Mouse (Mus musculus) liver, embryonic 16.5 days (tissue): ENCODE results near the gene 4930426L09Rik. TPM values are rescaled to one million over a fixed set of nuclear protein-coding genes. Genes with fewer than 3 reads are reported as not detected.
A peak's percentile ranks its signal among the peaks of the same experiment; 100 is the strongest.

ENCODE experiments used
- ATAC-seq: fragments of 200-750 bp; cut with Nextera tagmentation; 2 replicates; pipeline ENCODE4 v1.8.0; 2017; ENCODE audit warnings: low read depth, mild to moderate bottlenecking, moderate number of reproducible peaks, moderate library complexity
- H3K27ac ChIP-seq: fragments of 300-500 bp; sonication (generic); 2 replicates; pipeline ENCODE4 v1.5.1; 2014; ENCODE audit warnings: mild to moderate bottlenecking, low read length
- H3K27me3 ChIP-seq: fragments of 300-500 bp; sonication (generic); 2 replicates; pipeline ENCODE4 v1.6.1; 2014; ENCODE audit warnings: low read depth, low read length, mixed read lengths; ENCODE audit not compliant: control insufficient read depth, insufficient read depth
- H3K36me3 ChIP-seq: fragments of 300-500 bp; sonication (generic); 2 replicates; pipeline ENCODE4 v1.6.1; 2014; ENCODE audit warnings: mild to moderate bottlenecking; ENCODE audit not compliant: control insufficient read depth, insufficient read depth
- H3K4me1 ChIP-seq: fragments of 300-500 bp; sonication (generic); 2 replicates; pipeline ENCODE4 v1.6.1; 2014; ENCODE audit warnings: low read depth, low read length, mixed read lengths; ENCODE audit not compliant: control insufficient read depth
- H3K4me2 ChIP-seq: fragments of 300-500 bp; sonication (generic); 2 replicates; pipeline ENCODE4 v1.6.1; 2014; ENCODE audit warnings: low read depth, low read length, mixed read lengths
- H3K4me3 ChIP-seq: fragments of 300-500 bp; sonication (generic); 2 replicates; pipeline ENCODE4 v1.5.1; 2014; ENCODE audit warnings: low read depth, mild to moderate bottlenecking, low read length
- H3K9ac ChIP-seq: fragments of 300-500 bp; sonication (generic); 2 replicates; pipeline ENCODE4 v1.6.1; 2014; ENCODE audit warnings: low read depth, low read length
- H3K9me3 ChIP-seq: fragments of 300-500 bp; sonication (generic); replicated peaks from 2 replicates; pipeline ENCODE4 v1.6.1; 2016; ENCODE audit warnings: low read length; ENCODE audit not compliant: control insufficient read depth
- WGBS: fragments of 180-500 bp; shearing (Covaris S2); extraction: QIAGEN DNeasy Blood & Tissue Kit; methylation state at CpG from one replicate; pipeline ENCODE4 v1.1.7; 2014; ENCODE audit not compliant: insufficient replicate concordance; 5-methylcytosine and 5-hydroxymethylcytosine counted together
- polyA plus RNA-seq: library from polyadenylated mRNA; unstranded; fragments of >200 nt; fragmentation: Nextera tagmentation; extraction: Ambion mirVana; gene quantifications from 2 replicates; pipeline ENCODE4 v1.2.1, GENCODE M21; 2015

4930426L09Rik gene
- polyA plus RNA-seq, 1 experiment from 2014 or later: 0.15 TPM

DNA sequence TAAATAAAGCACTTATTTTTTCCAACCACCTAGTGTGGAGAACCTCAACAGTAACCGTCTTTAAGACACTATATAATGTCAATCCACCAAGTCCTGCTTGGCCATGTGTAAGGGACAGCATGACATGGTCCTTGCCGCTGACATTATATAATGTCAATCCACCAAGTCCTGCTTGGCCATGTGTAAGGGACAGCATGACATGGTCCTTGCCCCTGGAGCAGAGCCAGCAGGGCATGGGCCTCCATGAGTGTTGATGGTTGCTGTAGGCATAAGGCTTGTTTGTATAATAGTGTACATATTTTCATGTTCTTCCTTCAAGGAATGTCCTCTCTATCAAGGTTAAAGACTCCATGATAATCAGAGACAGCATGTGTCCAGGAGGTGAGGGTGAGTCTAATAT is 32.2 kb upstream of the 4930426L09Rik start:
- H3K4me2 ChIP-seq: no peak overlapping the region
- no peak for ATAC-seq
- no peaks in the 10 kb centered on the region for H3K36me3 ChIP-seq
- H3K9ac ChIP-seq: no peak overlapping the region
- H3K27me3 ChIP-seq: no peaks in the 10 kb centered on the region
- H3K27ac ChIP-seq: no peak overlapping the region
- WGBS: 88% methylated on average over 2 of the region's 2 CpGs
- H3K9me3 ChIP-seq: no peaks in the 10 kb centered on the region
- no peak overlapping the region for H3K4me3 ChIP-seq
- peaks cover 50% of the 10 kb centered on the region for H3K4me1 ChIP-seq

DNA sequence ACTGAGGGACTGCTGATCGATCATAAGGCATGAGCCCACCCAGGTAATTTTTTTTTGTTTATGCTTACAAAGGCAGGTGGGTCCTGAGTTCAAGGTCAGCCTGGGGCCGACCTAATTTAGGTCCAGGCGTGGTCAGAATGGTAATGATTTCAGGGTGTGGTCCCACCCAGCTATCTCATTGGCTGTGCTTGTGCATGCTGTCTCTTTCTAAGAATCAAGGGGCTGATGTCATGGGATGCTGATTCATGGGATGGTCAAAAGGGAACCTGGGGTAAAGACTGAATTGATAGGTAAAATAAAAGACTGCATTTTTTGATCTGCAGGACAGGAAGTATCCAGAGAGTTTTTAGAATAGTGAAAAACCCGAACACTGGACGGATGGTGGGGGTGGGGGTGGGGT is 31.6 kb upstream of the 4930426L09Rik start:
- Histone ChIP-seq H3K27ac (no peak overlapping the region), H3K27me3 (no peaks in the 10 kb centered on the region), H3K4me3 (no peak overlapping the region), H3K9ac (no peak overlapping the region), H3K4me1 (peaks cover 53% of the 10 kb centered on the region), H3K4me2 (no peak overlapping the region), H3K9me3 (no peaks in the 10 kb centered on the region), H3K36me3 (no peaks in the 10 kb centered on the region)
- no peak for ATAC-seq
- WGBS: 65% methylated on average over 5 of the region's 5 CpGs

DNA sequence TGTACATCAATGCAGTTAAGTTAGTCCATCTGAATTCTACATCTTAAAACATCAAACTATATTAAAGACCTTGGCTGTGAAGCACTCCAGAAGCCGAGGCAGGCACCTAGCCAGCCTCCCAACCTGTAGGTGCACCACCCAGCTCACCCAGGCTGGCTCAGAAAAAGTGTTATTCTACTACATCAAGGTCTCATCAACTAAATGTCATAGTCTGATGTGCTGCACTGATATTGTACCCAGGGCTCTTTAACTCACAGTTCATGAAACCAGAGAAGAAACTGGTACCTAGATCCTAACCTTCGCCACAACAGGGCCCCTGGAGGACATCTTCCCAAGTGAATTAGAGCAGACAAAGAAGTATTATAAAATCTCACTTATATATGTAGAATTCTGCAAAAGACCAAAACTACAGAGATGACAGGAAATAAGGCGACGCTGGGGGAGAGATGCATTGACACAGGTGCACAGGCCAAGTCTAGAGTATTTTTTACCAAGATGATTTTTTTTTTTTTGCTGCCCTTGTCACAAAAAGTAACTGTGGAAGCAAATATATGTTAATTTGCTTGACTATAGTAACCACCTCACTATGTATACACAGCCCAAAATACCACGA is 30.6 kb upstream of the 4930426L09Rik start:
- Histone ChIP-seq H3K27ac (no peak overlapping the region), H3K9ac (no peak overlapping the region), H3K4me3 (no peak overlapping the region), H3K4me1 (peaks cover 48% of the 10 kb centered on the region), H3K27me3 (no peaks in the 10 kb centered on the region), H3K36me3 (no peaks in the 10 kb centered on the region), H3K9me3 (no peaks in the 10 kb centered on the region), H3K4me2 (no peak overlapping the region)
- ATAC-seq: no peak
- 79% methylated on average over 5 of the region's 5 CpGs for WGBS

DNA sequence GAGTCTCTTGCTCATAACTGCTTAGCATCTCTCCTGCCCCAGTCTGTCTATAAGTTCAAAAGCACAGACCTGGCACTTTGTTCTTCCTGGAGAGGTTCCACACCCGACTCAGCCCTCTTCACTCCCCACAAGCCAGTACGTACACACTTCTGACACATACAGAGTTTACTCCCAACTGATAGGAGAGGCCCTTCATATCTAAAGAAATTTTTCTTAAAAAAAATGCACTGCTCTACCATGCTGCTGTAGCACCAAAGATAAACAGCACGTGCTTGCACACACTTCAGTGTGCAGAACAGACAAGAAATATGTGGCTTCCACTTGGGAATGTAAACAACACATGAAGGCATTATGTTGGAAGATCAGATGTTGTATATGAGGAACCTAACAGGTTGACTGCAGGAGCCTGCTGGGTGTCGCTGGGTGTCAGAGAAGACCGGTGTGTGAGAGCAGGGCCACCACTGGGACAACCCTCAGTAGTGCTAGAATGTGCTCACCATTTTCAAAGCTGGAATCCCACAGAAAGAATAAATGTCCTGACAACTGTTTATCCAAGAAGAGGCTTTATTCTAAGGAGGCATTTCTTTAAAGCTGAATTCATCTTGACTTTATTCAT is 29.0 kb upstream of the 4930426L09Rik start:
- no peaks in the 10 kb centered on the region for H3K36me3 ChIP-seq
- peak overlapping the region; percentile 44 for H3K4me2 ChIP-seq
- 0 out of 2 replicates have a peak overlapping the region, but pooled peaks have one; percentile 36 for H3K9ac ChIP-seq
- no peaks in the 10 kb centered on the region for H3K27me3 ChIP-seq
- peak overlapping the region; percentile 89 for H3K27ac ChIP-seq
- H3K4me3 ChIP-seq: 0 out of 2 replicates have a peak overlapping the region, but pooled peaks have one; percentile 12
- H3K9me3 ChIP-seq: no peaks in the 10 kb centered on the region
- 17% methylated on average over 5 of the region's 5 CpGs for WGBS
- peak; percentile 95 for ATAC-seq
- H3K4me1 ChIP-seq: peaks cover 45% of the 10 kb centered on the region

DNA sequence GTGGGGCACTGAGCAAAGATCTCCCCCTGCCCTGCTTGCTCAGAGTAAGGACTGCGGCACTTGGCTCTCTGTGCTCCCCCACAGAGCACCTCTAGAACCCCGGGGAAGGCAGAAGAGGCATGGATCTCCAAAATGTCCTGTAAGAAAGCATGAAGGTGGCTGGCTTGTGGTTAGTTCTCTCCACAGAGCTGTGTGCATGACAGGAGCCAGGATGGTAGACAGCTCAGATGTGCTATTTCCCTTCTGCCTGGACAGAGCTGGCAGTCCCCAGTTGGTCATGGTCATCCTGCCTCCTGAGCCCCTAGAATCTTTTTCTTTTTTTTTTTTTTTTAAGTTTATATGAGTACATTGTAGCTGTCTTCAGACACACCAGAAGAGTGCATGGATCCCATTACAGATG is 27.7 kb upstream of the 4930426L09Rik start:
- WGBS: 56% methylated on average over 2 of the region's 2 CpGs
- Histone ChIP-seq H3K36me3 (no peaks in the 10 kb centered on the region), H3K4me2 (no peak overlapping the region), H3K27me3 (no peaks in the 10 kb centered on the region), H3K4me3 (no peak overlapping the region), H3K4me1 (peaks cover 49% of the 10 kb centered on the region), H3K27ac (peak overlapping the region; percentile 74), H3K9ac (no peak overlapping the region; the same call in 1 of the 2 replicates), H3K9me3 (no peaks in the 10 kb centered on the region)
- no peak for ATAC-seq

DNA sequence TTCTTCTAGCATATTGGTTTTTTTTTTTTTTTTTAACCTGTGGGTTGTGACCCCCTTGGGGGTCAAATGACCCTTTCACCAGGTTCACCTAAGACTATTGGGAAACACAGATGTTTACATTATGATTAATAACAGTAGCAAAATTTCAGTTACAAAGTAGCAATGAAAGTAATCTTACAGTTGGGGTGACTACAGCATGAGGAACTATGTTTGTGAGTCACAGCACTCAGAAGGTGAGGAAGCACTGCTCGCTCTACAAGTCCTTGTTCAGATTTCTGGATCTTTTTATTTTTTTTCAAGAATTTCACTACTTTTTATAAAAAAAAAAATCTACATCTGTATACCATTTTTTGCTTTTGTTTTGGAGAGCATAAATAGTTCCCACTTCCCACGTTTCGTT is 26.6 kb upstream of the 4930426L09Rik start:
- Histone ChIP-seq H3K4me3 (no peak overlapping the region), H3K4me1 (peaks cover 46% of the 10 kb centered on the region), H3K36me3 (no peaks in the 10 kb centered on the region), H3K27ac (no peak overlapping the region), H3K9ac (no peak overlapping the region), H3K9me3 (no peaks in the 10 kb centered on the region), H3K27me3 (no peaks in the 10 kb centered on the region), H3K4me2 (no peak overlapping the region)
- no peak for ATAC-seq
- WGBS: 74% methylated on average over 3 of the region's 3 CpGs

DNA sequence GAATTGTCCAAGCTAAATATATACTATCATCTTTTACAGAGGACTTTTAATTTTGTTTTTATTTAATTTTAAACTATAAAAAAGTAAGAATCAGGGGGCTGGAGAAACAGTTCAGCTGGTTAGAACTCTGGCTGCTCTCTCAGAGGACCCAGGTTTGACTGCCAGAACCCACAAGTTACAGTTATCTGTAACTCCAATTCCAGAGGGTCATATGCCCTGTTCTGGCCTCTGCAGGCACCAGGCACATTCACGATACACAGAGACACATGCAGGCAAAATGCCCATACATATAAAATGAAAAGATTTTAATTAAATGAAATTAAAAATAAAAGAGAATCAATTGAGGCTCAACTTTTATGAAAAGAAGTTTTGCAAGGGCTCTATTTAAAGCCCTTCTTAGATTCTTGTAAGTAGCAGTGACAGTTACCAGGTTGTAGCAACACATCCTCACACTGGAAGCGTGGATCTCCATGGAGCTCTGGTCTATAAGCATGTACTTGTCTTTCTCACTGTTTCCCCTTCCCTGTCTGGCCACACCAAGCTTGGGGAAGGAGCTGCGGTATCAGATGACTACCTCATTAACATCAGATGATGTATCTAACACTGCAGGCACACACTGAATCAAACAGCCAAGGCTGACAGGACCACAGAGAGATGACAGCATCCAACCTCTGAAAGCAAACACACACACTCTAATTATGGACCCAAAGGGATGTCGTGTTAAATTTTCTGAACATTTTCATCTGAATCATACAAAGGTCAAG is 23.1 kb upstream of the 4930426L09Rik start:
- no peak overlapping the region for H3K4me3 ChIP-seq
- H3K4me1 ChIP-seq: peaks cover 25% of the 10 kb centered on the region
- no peaks in the 10 kb centered on the region for H3K27me3 ChIP-seq
- no peak overlapping the region for H3K9ac ChIP-seq
- H3K4me2 ChIP-seq: peak overlapping the region; percentile 25; the same call in 1 of the 2 replicates
- H3K36me3 ChIP-seq: no peaks in the 10 kb centered on the region
- no peak overlapping the region for H3K27ac ChIP-seq
- H3K9me3 ChIP-seq: no peaks in the 10 kb centered on the region
- WGBS: 39% methylated on average over 4 of the region's 4 CpGs
- ATAC-seq: 0 out of 2 replicates have a peak, but pooled peaks have one; percentile 46

DNA sequence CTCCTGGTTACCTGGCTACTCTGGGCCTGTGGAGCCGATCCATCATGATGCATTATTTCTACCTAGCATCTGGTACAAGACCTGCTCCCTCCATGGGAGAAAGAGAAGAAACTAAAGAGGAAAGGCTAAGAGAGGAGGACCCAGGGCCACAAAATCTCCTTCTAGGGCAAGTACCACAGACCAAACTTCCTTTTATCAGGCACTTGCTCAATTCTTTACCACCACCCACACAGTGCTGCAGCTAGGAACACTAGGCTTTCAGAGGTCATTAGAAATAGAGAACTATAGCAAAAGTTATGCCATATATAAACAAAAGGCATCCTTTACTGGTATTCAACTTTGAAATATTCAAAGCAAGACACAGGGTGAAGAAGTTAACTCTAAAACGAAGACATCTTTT is 22.0 kb upstream of the 4930426L09Rik start:
- H3K9me3 ChIP-seq: no peaks in the 10 kb centered on the region
- H3K9ac ChIP-seq: no peak overlapping the region
- H3K4me2 ChIP-seq: no peak overlapping the region
- H3K27me3 ChIP-seq: no peaks in the 10 kb centered on the region
- ATAC-seq: no peak
- 67% methylated on average over 2 of the region's 2 CpGs for WGBS
- no peak overlapping the region for H3K27ac ChIP-seq
- no peak overlapping the region for H3K4me3 ChIP-seq
- peaks cover 15% of the 10 kb centered on the region for H3K4me1 ChIP-seq
- no peaks in the 10 kb centered on the region for H3K36me3 ChIP-seq
